Mouse (Mus musculus) bone marrow, adult 2 months (tissue): ENCODE measurements at regions not wholly inside any gene's neighbourhood (a gene's known extent, or its start where the extent isn't known, plus 50 kb on each side); places are given as distances from the start of the nearest gene placed in this dataset.

Source experiments
- H3K27ac ChIP-seq: fragments of 200-500 bp; 2 replicates; pipeline ENCODE4 v1.5.1; 2012; ENCODE audit warnings: low read depth, mild to moderate bottlenecking, control low read depth, inconsistent platforms, low read length; ENCODE audit not compliant: control insufficient read depth, poor library complexity, insufficient read depth
- H3K4me1 ChIP-seq: fragments of 200-500 bp; 2 replicates; pipeline ENCODE4 v1.6.1; 2011; ENCODE audit warnings: low read length; ENCODE audit not compliant: control insufficient read depth, insufficient read depth
- H3K4me3 ChIP-seq: fragments of 200-500 bp; replicated peaks from 2 replicates; pipeline ENCODE3; 2011; ENCODE audit warnings: mild to moderate bottlenecking, low read depth, low read length, control low read depth; ENCODE audit not compliant: control insufficient read depth
- CTCF ChIP-seq: fragments of 200-500 bp; IDR thresholded peaks from 2 replicates; pipeline ENCODE4 v1.5.1; 2011; ENCODE audit warnings: low read length, control low read depth; ENCODE audit not compliant: control insufficient read depth, insufficient read depth
- POLR2A ChIP-seq: fragments of 200-500 bp; IDR thresholded peaks from 2 replicates; pipeline ENCODE4 v1.6.1; 2011; ENCODE audit warnings: low read depth, mild to moderate bottlenecking, control low read depth, low read length, borderline replicate concordance; ENCODE audit not compliant: control insufficient read depth
- WGBS: fragments of 180-500 bp; shearing (Covaris S2); methylation state at CpG from one replicate; pipeline ENCODE4 v1.1.7; 2018; 5-methylcytosine and 5-hydroxymethylcytosine counted together

DNA sequence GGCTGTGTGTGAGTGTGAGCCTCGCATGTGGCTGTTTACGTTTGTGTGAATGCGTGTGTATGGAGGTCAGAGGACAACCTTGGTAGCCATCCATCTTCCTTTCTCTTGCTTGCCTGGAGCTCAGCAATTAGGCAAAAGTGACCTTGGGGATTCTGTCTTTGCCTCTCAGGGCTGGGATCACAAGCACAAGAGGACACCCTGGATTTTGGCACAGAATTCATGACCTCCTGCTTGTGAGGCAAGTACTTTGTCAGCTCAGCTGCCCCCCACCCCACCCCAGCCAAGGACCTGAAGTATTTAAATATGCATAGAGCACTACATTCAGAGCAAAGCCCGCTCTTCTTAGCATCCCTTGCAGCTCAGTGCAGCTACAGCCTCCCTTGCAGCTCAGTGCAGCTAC, 84.6 kb upstream of the Sulf2 start:
- Histone ChIP-seq H3K4me1 (peaks cover 6% of the 10 kb centered on the region), H3K4me3 (no peak overlapping the region), H3K27ac (no peak overlapping the region)
- 76% methylated on average over 4 of the region's 4 CpGs for WGBS
- TF ChIP-seq POLR2A (no peak), CTCF (no peak)

DNA sequence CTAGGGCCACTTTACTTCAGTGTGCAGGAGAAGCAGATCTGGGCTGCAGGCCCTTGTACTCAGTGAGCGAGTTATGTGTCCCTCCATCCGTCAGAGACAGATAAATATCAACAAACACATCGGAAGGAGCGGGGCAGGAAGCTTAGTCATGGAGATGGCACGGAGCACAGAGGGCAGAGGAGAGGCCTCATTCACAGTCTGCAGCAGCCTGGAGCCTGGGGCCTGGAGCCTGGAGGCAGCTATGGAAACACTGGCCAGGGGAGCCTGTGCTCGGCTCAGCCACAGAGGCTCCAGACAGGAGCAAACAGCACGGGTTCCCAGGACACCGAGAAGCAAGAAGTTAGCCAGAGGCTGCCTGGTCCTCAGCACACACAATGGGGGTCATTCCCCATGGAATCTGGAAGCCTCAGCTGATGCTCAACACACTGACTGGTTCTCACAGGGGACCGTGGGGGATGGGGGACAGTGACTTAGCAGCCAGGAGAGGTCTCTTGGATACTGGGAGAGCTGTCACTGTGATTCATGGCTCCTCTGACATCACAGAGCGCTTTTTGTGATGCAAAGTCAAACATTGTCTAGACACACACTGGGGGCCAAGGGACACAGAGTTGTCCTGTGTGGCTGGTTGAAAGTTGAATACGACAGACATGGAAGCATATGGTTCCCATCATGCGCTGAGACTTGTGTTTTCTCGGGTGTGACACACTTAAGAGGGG, 82.2 kb upstream of the Sulf2 start:
- 75% methylated on average over 13 of the region's 13 CpGs for WGBS
- TF ChIP-seq CTCF (no peak), POLR2A (no peak)
- no peak overlapping the region for H3K27ac ChIP-seq
- H3K4me3 ChIP-seq: no peak overlapping the region
- H3K4me1 ChIP-seq: peaks cover 10% of the 10 kb centered on the region

GRCm38 (mm10) chr2:166236102-166236501, 80.6 kb upstream of the Sulf2 start:
- WGBS: 35% methylated on average over 5 of the region's 5 CpGs
- H3K4me1 ChIP-seq: peaks cover 10% of the 10 kb centered on the region
- no peak for TF ChIP-seq POLR2A
- no peak for TF ChIP-seq CTCF

DNA sequence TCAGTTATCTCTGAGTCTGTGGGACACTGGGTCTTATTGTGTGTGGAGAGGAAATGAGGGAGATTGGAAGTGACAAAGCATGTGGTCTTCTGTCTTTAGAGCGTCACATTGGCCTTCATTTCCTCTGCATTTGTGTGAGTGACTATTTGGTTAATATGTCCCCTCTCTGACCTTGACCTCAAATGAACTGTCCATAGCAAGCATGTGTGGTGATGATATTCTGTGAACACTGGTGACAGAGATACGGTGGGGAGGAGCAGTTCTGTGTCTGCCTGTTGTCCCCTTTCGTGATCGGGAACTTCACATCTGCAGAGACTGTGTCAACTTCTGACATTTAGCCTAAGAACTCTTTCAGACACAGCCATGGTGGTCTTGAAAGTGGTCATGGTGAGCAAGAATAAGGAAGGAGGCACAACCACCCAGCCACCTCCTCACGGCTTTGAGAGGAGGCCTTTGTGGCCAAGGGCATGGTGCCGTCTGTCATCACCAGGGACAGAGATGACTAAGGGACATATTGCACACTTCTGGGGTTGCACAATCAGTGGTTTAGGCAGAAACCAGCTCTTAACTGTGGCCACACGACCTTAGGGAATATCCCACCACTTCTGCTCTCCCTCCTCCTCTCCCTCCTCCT, 79.2 kb upstream of the Sulf2 start:
- 28% methylated on average over 7 of the region's 7 CpGs for WGBS
- H3K27ac ChIP-seq: peak overlapping the region; percentile 49; the same call in 1 of the 2 replicates
- TF ChIP-seq POLR2A: no peak
- H3K4me1 ChIP-seq: peaks cover 10% of the 10 kb centered on the region
- H3K4me3 ChIP-seq: no peak overlapping the region

More at GRCm38 (mm10) chr2:166236102-166236501, 80.6 kb upstream of the Sulf2 start:
- no peak overlapping the region for H3K4me3 ChIP-seq
- H3K27ac ChIP-seq: no peak overlapping the region

GRCm38 (mm10) chr2:166233246-166233645, 77.8 kb upstream of the Sulf2 start:
- TF ChIP-seq POLR2A (no peak), CTCF (no peak)
- WGBS: 75% methylated on average over 1 of the region's 1 CpGs
- Histone ChIP-seq H3K27ac (no peak overlapping the region), H3K4me1 (peaks cover 12% of the 10 kb centered on the region), H3K4me3 (no peak overlapping the region)

DNA sequence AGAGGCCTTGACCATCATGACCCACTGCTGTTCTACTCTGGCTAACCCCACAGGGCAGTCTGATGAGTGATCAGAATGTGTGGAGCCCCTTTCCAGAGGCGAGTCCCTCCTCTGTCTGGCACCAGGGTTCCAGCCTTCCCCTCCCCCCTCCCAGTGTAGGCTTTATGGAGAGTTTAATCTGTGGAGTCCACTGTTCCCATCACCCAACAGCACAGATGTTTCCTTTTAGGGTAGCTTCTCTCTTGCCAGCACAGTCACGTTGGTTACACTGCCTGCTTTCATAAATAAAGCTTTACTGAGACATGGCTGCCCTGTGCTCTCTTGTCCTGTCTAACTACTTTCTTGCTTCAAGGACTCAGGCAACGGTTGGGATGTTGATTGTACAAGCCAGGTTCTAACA, 76.9 kb upstream of the Sulf2 start:
- Histone ChIP-seq H3K4me1 (peaks cover 12% of the 10 kb centered on the region), H3K4me3 (no peak overlapping the region), H3K27ac (no peak overlapping the region)
- TF ChIP-seq CTCF: no peak
- TF ChIP-seq POLR2A: no peak
- 32% methylated on average over 3 of the region's 3 CpGs for WGBS

- WGBS: 81% methylated on average over 6 of the region's 6 CpGs
- H3K4me1 ChIP-seq: peaks cover 7% of the 10 kb centered on the region; the same call in 1 of the 2 replicates
Observed at GRCm38 (mm10) chr2:166230617-166231016, 75.2 kb upstream of the Sulf2 start.

GRCm38 (mm10) chr2:166228356-166228755, 72.9 kb upstream of the Sulf2 start:
- WGBS: 20% methylated on average over 6 of the region's 6 CpGs
- H3K4me3 ChIP-seq: no peak overlapping the region
- TF ChIP-seq CTCF (no peak), POLR2A (no peak)
- H3K27ac ChIP-seq: no peak overlapping the region; the same call in 1 of the 2 replicates
- H3K4me1 ChIP-seq: peaks cover 2% of the 10 kb centered on the region; the same call in 1 of the 2 replicates

More at GRCm38 (mm10) chr2:166230617-166231016, 75.2 kb upstream of the Sulf2 start:
- TF ChIP-seq CTCF (no peak), POLR2A (no peak)
- no peak overlapping the region for H3K27ac ChIP-seq
- H3K4me3 ChIP-seq: no peak overlapping the region
